Mouse (Mus musculus) megakaryocyte-erythroid progenitor cell, adult 5-6 weeks (primary cell): ENCODE results near the gene Mrps14. TPM values are rescaled to one million over a fixed set of nuclear protein-coding genes. Genes with fewer than 3 reads are reported as not detected.
A peak's percentile ranks its signal among the peaks of the same experiment; 100 is the strongest.

Experiments used
- ATAC-seq: replicated peaks from 2 replicates; pipeline ENCODE4 v1.8.0; 2016; ENCODE audit warnings: mild to moderate bottlenecking, inconsistent platforms; ENCODE audit not compliant: severe bottlenecking, poor library complexity, low FRiP score, low TSS enrichment
- total RNA-seq, 2 experiments: library from RNA; stranded (forward) in 1 of 2; stranded (reverse) in 1 of 2; fragments of 200-1000, 215-1000 nt in 1 of 2; fragments of >200 nt in 1 of 2; fragmentation: Nextera tagmentation in 1 of 2; gene quantifications; 2 replicates each; pipeline ENCODE4 v1.2.3; 2014 to 2017

The Mrps14 gene
- total RNA-seq, 2 experiments from 2014 or later = 103 to 113 TPM

DNA sequence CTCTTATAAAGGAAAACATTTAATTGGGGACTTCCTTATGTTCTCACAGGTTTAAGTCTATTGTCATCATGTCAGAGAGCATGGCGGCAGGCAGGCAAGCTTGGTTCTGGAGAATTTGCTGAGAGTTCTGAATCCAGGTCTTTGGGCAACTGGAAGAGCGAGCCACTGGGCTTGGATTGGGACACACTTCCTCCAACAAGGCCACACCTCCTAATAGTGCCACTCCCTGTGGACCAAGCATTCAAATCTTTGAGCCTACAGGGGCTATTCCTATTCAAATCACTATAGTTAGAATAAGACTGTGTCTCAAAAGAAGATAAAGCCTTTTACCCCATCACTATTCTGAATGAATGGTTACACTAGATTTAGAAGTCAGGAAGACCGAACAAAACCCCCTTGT lies 22.9 kb downstream of the Mrps14 start:
- ATAC-seq = no peak

DNA sequence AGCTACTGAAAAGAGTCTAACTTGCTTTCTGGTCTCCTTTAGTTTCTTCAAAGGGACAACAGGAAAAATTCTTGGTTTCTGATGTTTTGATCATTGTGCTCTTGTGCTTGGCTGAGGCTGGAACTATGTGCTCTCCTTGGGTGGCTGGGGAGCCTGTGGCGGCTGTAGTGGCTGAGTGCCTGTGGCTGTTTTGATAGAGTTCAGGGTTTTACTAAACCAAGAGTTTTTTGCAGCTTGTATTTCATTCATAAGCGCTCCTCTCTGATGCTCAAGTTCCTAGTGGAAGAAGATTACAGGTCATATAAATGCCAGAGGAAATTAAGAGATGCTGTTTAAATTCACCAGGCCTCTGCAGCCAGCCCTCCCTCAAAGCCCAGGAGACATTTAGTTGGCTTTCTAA lies 29.1 kb downstream of the Mrps14 start:
- ATAC-seq = no peak

DNA sequence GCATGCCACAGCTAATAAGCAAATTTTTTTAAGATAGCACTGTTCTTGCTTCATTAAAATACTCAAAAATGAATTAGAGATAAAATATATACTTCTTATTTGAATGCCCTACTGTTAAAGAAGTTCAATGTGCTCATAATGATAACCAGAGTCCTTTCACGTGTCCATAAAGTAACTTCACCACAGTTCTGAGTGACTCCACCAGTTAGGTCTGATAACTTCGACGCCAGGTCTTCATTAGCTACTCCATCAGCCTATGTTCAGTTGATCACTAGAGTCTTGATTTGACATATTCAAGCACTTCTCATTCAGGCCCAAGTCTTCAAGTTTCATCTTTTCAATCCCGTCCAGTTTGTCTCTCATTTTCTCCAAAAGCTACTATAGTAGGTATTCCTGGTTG lies 32.2 kb downstream of the Mrps14 start:
- peak; percentile 83 for ATAC-seq

DNA sequence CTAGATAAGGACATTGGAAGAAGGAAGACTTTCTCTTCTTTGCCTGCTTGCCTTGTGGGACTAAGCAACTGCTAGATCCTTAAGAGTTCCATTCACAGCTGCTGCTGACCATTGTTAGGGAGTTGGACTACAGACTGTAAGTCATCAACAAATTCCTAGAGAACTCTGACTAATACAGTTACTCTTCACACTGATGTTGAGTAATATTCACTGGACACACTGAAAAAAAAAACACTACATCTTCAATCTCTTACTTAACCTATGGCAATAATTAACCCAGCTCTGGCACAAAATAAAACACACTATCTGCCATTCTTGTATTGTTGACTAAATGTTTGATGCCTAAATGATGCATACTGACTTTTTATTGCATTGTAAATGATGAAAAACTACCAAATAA lies 32.8 kb downstream of the Mrps14 start:
- no peak for ATAC-seq

DNA sequence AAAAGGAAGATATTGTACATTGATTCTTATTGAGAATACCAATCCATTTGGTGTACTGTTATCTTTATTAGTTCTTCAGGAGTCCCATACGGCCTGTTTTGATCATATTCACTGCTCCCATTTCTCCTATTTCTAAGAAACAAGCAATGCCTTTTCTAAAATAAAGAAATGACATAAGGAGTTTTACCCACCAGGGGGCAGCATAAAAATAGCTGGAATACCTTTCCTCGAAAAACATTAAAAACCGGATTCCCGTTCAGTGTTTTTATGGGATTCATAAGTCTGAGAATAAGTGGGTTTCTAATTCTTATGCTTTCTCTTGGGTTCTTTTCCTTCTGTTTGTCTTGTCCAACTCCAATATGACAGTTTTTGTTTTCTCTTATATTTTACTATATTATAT lies 36.0 kb downstream of the Mrps14 start:
- ATAC-seq = no peak

DNA sequence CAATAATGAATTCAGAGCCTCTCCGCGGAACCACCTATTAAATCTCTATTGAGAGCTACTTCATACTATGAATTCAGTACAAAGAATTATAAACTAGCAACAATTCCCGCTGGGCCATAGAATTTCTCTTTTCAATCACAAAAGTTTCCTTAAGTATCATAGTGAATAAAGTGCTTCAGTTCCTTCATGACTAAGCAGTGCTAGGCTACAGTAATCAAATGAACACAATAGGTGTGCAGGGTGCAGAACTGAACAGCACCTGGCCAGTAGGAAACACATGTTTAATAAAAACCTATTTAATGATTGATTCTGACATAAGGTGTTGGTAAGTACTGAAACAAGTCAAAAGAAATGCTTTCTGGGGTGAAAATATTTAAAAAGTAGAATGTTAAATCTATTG lies 37.1 kb downstream of the Mrps14 start:
- no peak for ATAC-seq

DNA sequence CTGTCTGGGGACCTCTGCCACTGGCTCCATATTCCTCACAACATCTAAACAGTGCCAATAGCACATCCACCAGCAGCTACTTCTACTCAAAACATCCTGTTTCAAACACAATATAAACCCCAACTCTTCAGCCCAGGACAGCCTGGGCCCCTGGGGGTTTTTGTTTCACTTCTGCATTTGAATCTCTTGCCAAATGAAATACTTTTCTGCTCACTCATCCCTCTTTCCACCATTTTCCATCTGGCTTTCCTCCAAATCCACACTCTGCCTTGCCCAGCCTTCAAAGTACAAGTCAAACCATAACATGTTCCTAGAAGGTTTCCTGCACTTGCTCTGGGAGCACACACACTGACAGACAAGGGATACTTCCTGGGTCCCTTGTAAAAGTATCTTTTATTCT lies 38.9 kb downstream of the Mrps14 start:
- ATAC-seq = no peak

DNA sequence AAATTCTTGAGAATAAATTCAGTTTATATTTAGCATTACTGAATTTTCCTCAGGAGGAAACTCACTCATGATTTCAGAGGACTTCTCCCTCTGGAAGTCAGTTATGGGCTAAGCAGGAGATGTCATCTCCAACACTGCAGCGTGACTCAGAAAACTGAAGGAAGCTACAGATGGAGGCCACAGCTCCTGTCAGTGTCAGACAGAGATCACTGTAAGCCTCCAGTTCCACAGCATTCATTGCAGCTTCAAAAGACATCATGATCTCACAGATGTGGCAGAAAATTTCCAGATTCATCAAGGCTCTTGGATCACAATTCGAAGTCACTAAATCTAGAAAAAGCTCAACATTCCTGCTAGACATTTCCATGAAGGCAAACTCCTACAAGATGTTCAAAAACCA lies 43.0 kb downstream of the Mrps14 start:
- no peak for ATAC-seq

DNA sequence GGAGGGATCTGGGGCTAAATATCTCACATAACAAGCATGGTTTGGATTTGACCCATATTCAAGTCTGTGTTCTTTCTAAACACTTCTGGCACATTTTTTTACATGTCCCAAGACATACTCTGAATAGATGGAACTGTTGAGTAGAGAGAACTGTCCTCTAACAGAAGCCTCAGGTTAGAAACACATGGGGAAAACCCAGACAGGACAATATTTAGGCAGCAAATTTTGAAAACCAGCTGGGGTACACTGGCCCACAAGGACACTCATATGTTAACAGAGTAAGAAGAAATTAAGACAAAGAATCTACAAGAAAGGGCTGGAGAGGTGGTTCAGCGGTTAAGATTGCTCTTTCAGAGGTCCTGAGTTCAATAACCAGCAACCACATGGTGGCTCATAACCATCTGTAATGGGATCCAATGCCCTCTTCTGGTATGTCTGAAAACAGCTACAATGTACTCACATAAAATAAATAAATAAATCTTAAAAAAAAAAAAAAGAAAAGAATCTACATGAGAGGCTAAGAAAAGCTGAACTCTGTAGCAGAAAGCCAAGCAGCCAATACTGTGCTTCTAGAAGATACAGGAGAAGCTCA lies 43.9 kb downstream of the Mrps14 start:
- no peak for ATAC-seq

DNA sequence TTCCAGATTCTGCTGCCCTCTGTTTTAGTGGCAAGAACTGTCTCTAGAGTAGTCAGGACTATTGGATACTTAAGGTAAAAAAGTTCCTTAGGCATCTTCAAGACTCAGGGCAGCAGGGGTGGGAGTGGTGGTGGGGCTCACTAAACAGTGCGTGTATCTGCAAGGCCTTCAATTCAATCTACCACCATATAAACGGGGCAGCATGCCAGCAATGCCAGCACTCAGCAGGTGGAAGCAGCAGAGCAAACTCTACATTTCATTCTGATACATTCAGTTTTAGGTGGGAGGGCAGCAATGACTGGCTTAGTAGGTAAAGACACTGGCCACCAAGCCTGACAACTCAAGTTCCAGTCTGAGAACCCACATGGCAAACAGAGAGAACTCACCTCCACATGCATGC lies 45.1 kb downstream of the Mrps14 start:
- ATAC-seq = no peak

DNA sequence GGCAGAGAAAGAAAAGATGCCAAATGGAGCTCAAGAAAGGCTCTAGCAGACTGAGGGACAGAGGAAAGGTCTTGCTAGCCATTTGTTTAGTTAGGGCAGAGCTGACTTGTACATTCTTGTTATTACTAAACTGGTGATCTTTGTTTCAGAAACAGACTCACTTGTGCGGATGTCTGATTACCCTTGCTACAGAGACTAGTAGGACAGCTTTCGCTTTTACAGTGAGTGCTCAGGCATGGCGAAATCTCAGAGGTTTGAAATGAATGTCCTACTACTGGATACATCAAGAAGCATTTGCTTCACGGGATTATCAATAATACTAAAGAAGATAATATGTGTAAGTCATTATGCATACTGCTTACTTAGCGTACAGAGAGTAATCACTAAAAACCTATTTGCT lies 49.7 kb downstream of the Mrps14 start:
- ATAC-seq = no peak

DNA sequence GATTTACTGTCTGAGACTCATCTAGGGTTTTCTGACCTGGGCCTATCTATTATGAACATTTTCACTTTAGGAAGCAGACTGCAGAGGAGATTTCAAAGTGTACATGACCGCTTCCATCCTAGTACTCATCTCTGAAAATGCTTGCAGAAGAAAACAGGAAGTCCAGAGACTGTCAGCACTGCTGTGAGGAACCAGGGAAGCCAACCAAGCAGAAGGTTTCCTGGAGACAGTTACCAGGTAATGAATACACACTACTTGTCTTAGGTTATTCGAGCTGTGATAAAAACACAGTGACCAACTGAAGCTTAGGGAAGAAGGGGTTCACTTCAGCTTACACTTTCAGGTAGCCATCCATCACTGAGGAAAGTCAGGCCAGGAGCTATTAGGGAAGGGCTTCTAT lies 50.9 kb downstream of the Mrps14 start:
- no peak for ATAC-seq

DNA sequence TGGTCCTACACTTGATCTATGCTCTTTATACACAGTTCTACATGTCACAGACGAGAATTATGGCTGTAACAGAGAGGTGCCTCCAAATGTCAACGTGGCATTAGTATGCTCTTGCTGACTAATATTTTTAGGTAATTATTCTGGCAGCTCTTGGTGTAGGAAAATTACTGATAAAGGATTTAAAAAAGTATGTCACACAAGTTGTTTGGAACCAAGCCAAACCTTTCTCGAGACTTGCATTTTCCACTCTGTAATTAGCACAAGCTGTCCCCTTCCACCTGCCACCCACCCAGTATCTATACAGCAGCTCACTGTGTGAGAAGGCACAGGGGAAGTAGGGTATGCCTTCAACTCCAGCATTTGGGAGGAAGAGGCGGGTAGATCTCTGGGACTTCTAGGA lies 51.8 kb downstream of the Mrps14 start:
- ATAC-seq = peak; percentile 75

DNA sequence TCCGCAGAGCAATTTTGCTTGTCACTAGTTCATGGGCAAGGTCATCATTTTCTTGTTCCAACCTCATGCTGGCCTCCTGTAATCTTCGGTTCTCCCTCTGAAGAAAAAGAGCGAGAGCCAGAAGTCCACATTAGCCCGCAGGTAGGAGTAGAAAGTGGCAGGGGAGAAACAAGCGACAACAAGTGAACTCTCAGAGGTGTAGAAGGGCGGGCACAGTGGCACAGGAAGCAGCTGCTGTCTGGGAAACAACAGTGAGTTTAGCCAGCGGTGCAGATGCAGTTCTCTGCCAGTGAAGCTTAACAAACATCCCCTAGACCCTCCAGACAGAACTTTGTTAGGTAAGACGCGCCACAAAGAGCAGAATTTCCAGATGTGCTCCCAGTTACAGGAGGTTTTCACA lies 52.5 kb downstream of the Mrps14 start:
- no peak for ATAC-seq

DNA sequence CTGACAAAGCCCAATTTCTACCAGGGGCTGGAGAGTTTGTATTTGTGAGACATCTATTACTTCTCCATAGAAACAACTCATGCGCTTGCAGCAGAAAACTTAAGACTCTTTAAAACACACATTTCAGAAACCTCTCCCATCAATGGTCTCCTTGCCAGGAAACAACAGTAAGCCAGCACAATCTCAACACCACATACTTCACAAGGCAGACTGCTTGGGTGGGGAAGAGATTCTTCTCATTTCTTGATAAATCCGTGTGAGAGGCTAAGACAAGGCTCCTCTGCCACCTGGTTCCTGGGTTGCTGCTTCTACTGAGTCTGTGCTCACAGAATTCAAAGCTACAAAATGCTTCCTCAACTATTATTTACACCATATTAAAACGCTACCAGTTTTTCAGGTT lies 54.8 kb downstream of the Mrps14 start:
- ATAC-seq = no peak

DNA sequence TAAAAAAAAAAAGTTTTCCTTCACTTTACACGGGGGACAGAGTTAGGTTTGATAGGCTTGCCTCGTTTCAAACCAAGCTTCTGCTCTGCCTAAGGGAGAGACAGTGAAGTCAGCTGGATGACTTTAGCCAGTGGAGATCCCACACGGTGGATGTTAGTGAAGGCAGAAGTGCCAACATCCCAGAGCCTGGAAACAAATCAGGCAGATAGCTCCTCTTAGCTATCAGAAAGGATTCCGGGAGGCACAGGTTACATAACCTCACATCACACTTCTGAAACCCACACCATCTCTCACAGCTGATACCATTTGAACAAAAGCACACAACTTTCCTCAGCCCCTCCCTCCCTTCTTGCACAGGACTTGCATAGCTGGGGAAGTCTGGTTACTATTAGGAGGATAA lies 55.8 kb downstream of the Mrps14 start:
- no peak for ATAC-seq

DNA sequence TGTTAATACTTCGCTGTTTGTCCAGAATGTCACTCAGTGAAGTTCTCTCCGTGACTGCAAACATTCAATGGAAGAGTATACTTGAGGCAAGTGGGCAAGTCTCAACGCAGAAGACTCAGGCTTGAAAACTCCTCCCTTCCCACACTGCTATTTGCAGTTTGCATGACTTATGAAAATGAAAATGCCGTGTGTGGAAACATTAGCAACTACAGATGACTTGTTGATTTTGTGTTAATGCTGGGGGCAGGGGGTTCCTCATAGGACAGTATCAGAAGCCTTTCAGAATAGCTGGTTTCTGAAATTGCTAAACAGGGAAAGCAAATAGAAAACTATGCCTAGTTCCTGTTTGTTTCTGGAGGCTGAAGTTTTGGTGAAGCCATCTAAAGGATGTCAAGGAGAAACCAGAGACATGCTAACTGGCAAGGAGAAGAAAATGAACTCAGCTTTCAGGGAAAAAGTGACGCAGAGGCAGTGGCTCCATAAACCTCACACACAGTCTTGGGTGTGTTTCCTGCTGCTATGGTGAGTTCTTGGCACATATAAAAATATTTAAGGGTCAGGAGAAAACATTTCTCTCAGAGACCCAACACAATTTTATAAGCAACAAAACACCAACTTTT lies 56.5 kb downstream of the Mrps14 start:
- ATAC-seq = no peak

Other genes with a start within 250 kb of the Mrps14 start
- 14.5 and 28.5 TPM in 2 replicates for gene 4930523C07Rik, start 150.8 kb upstream of the Mrps14 start, total RNA-seq (2014; fragmentation: Nextera tagmentation)
- 21.3 and 27.3 TPM in 2 replicates for gene 4930523C07Rik, start 150.8 kb upstream of the Mrps14 start, total RNA-seq (2017)
- gene Tnn, start 41.6 kb upstream of the Mrps14 start, total RNA-seq (2014; fragmentation: Nextera tagmentation) = not detected in 2 replicates
- gene Tnn, start 41.6 kb upstream of the Mrps14 start, total RNA-seq (2017) = not detected in 2 replicates
- gene Cacybp, start 17.7 kb downstream of the Mrps14 start, total RNA-seq (2014; fragmentation: Nextera tagmentation) = 190 and 235 TPM in 2 replicates
- 361 and 387 TPM in 2 replicates for gene Cacybp, start 17.7 kb downstream of the Mrps14 start, total RNA-seq (2017)